Mouse (Mus musculus) megakaryocyte progenitor cell, adult 5-6 weeks (primary cell): ENCODE data around the gene Fbxo31. TPM values are rescaled to one million over a fixed set of nuclear protein-coding genes. Genes with fewer than 3 reads are reported as not detected.
"Not testable (repeated sequence)": the region's sequence is repeated elsewhere in the genome, so short reads cannot be mapped to it uniquely, and the experiment has no call there.

ENCODE experiments used
- ATAC-seq: replicated peaks from 2 replicates; pipeline ENCODE4 v1.8.0; 2016; ENCODE audit warnings: mild to moderate bottlenecking, moderate TSS enrichment, inconsistent platforms; ENCODE audit not compliant: poor library complexity
- total RNA-seq, 2 experiments: library from RNA; stranded (forward) in 1 of 2; stranded (reverse) in 1 of 2; fragments of 157-497, 149-512 nt in 1 of 2; fragments of 200-1000 nt in 1 of 2; gene quantifications; 2 replicates each; pipeline versions ENCODE4 v1.2.3 to v1.2.4; 2015 to 2017

The Fbxo31 gene
- 6.0 and 6.6 TPM in 2 replicates for total RNA-seq (2015)
- 6.9 and 7.1 TPM in 2 replicates for total RNA-seq (2017)

- peak; percentile 78 for ATAC-seq
Observed at GRCm38 (mm10) chr8:121578676-121579451, at the start of gene Fbxo31. Gene Fbxo31, minus strand, starts transcription at chr8:121578806.

GRCm38 (mm10) chr8:121623043-121623442, 44.4 kb upstream of the Fbxo31 start:
- ATAC-seq, result no peak

GRCm38 (mm10) chr8:121621879-121622278, 43.3 kb upstream of the Fbxo31 start:
- no peak for ATAC-seq

- no peak for ATAC-seq
Observed at GRCm38 (mm10) chr8:121620801-121621516, 42.4 kb upstream of the Fbxo31 start.

- ATAC-seq, result no peak
Observed at GRCm38 (mm10) chr8:121619401-121619995, 40.9 kb upstream of the Fbxo31 start.

- no peak for ATAC-seq
Observed at GRCm38 (mm10) chr8:121613419-121613818, 34.8 kb upstream of the Fbxo31 start.

GRCm38 (mm10) chr8:121609916-121610315, 31.3 kb upstream of the Fbxo31 start:
- ATAC-seq, result no peak

GRCm38 (mm10) chr8:121609251-121609650, 30.6 kb upstream of the Fbxo31 start:
- ATAC-seq, result no peak

GRCm38 (mm10) chr8:121607661-121608060, 29.1 kb upstream of the Fbxo31 start:
- ATAC-seq, result no peak

- ATAC-seq, result no peak
Observed at GRCm38 (mm10) chr8:121603801-121604200, 25.2 kb upstream of the Fbxo31 start.

GRCm38 (mm10) chr8:121602860-121603259, 24.3 kb upstream of the Fbxo31 start:
- peak; percentile 95 for ATAC-seq

- ATAC-seq, result no peak
Observed at GRCm38 (mm10) chr8:121602411-121602810, 23.8 kb upstream of the Fbxo31 start.

GRCm38 (mm10) chr8:121599842-121600241, 21.2 kb upstream of the Fbxo31 start:
- ATAC-seq, result no peak

GRCm38 (mm10) chr8:121598892-121599291, 20.3 kb upstream of the Fbxo31 start:
- ATAC-seq, result peak; percentile 79

GRCm38 (mm10) chr8:121598190-121598589, 19.6 kb upstream of the Fbxo31 start:
- ATAC-seq, result no peak

- not testable (repeated sequence) for ATAC-seq
Observed at GRCm38 (mm10) chr8:121597492-121597891, 18.9 kb upstream of the Fbxo31 start.

- no peak for ATAC-seq
Observed at GRCm38 (mm10) chr8:121593983-121594382, 15.4 kb upstream of the Fbxo31 start.

GRCm38 (mm10) chr8:121593293-121593692, 14.7 kb upstream of the Fbxo31 start:
- no peak for ATAC-seq

- peak; percentile 66 for ATAC-seq
Observed at GRCm38 (mm10) chr8:121591178-121592066, 12.8 kb upstream of the Fbxo31 start.
